Mouse (Mus musculus) heart, embryonic 16.5 days (tissue): ENCODE measurements at regions not wholly inside any gene's neighbourhood (a gene's known extent, or its start where the extent isn't known, plus 50 kb on each side); places are given as distances from the start of the nearest gene placed in this dataset.

Source experiments
- ATAC-seq: fragments of 200-750 bp; cut with Nextera tagmentation; replicated peaks from 2 replicates; pipeline ENCODE4 v1.8.0; 2017; ENCODE audit warnings: moderate number of reproducible peaks; ENCODE audit not compliant: insufficient read depth, low FRiP score; ENCODE audit errors: extremely low read depth
- H3K27ac ChIP-seq: fragments of 300-500 bp; sonication (generic); 2 replicates; pipeline ENCODE4 v1.5.1; 2014; ENCODE audit warnings: mild to moderate bottlenecking, low read length, control low read depth, moderate library complexity
- H3K27me3 ChIP-seq: fragments of 300-500 bp; sonication (generic); 2 replicates; pipeline ENCODE4 v1.6.1; 2014; ENCODE audit warnings: low read length, mixed read lengths; ENCODE audit not compliant: control insufficient read depth, insufficient read depth
- H3K36me3 ChIP-seq: fragments of 300-500 bp; sonication (generic); 2 replicates; pipeline ENCODE4 v1.6.1; 2014; ENCODE audit not compliant: control insufficient read depth, insufficient read depth
- H3K4me1 ChIP-seq: fragments of 300-500 bp; sonication (generic); 2 replicates; pipeline ENCODE4 v1.6.1; 2014; ENCODE audit warnings: low read length, mixed read lengths; ENCODE audit not compliant: control insufficient read depth, insufficient read depth
- H3K4me2 ChIP-seq: fragments of 300-500 bp; sonication (generic); 2 replicates; pipeline ENCODE4 v1.6.1; 2014; ENCODE audit warnings: low read depth, mild to moderate bottlenecking, control low read depth, low read length
- H3K4me3 ChIP-seq: fragments of 300-500 bp; sonication (generic); 2 replicates; pipeline ENCODE4 v1.5.1; 2014; ENCODE audit warnings: mild to moderate bottlenecking, control low read depth, low read length
- H3K9ac ChIP-seq: fragments of 300-500 bp; sonication (generic); 2 replicates; pipeline ENCODE4 v1.6.1; 2014; ENCODE audit warnings: low read length, control low read depth
- H3K9me3 ChIP-seq: fragments of 300-500 bp; sonication (generic); replicated peaks from 2 replicates; pipeline ENCODE4 v1.6.1; 2016; ENCODE audit warnings: low read length; ENCODE audit not compliant: control insufficient read depth
- WGBS: fragments of 180-500 bp; shearing (Covaris S2); extraction: QIAGEN DNeasy Blood & Tissue Kit; methylation state at CpG from one replicate; pipeline ENCODE4 v1.1.7; 2014; 5-methylcytosine and 5-hydroxymethylcytosine counted together

- H3K36me3 ChIP-seq = no peaks in the 10 kb centered on the region
- peak overlapping the region; percentile 56 for H3K4me2 ChIP-seq
- 10% methylated on average over 12 of the region's 12 CpGs for WGBS
- H3K27ac ChIP-seq = no peak overlapping the region
- H3K4me1 ChIP-seq = no peaks in the 10 kb centered on the region
- H3K9ac ChIP-seq = no peak overlapping the region
- ATAC-seq = no peak
- H3K4me3 ChIP-seq = peak overlapping the region; percentile 18
- H3K9me3 ChIP-seq = no peaks in the 10 kb centered on the region
- H3K27me3 ChIP-seq = no peaks in the 10 kb centered on the region
Observed at GRCm38 (mm10) chr8:109075006-109075405, 418.8 kb upstream of the Pmfbp1 start.

GRCm38 (mm10) chr8:109079223-109079622 lies 414.6 kb upstream of the Pmfbp1 start:
- no peak for ATAC-seq
- H3K4me1 ChIP-seq = no peaks in the 10 kb centered on the region
- no peak overlapping the region for H3K9ac ChIP-seq
- H3K27me3 ChIP-seq = no peaks in the 10 kb centered on the region
- H3K4me2 ChIP-seq = no peak overlapping the region
- H3K36me3 ChIP-seq = no peaks in the 10 kb centered on the region
- no peak overlapping the region for H3K27ac ChIP-seq
- H3K4me3 ChIP-seq = no peak overlapping the region
- WGBS = 61% methylated on average over 6 of the region's 6 CpGs
- peaks cover 2% of the 10 kb centered on the region; the same call in 1 of the 2 replicates for H3K9me3 ChIP-seq

GRCm38 (mm10) chr8:109081295-109081694 lies 412.5 kb upstream of the Pmfbp1 start:
- no peak overlapping the region for H3K4me3 ChIP-seq
- H3K27ac ChIP-seq = no peak overlapping the region
- H3K27me3 ChIP-seq = no peaks in the 10 kb centered on the region
- no peak for ATAC-seq
- H3K9ac ChIP-seq = no peak overlapping the region
- H3K36me3 ChIP-seq = no peaks in the 10 kb centered on the region
- 69% methylated on average over 5 of the region's 5 CpGs for WGBS
- no peaks in the 10 kb centered on the region for H3K4me1 ChIP-seq
- H3K9me3 ChIP-seq = peaks cover 2% of the 10 kb centered on the region; the same call in 1 of the 2 replicates
- H3K4me2 ChIP-seq = no peak overlapping the region

GRCm38 (mm10) chr8:109085134-109085533 lies 408.7 kb upstream of the Pmfbp1 start:
- Histone ChIP-seq H3K9me3 (peaks cover 2% of the 10 kb centered on the region; the same call in 1 of the 2 replicates), H3K4me3 (no peak overlapping the region), H3K4me1 (no peaks in the 10 kb centered on the region), H3K9ac (no peak overlapping the region), H3K27me3 (no peaks in the 10 kb centered on the region), H3K36me3 (no peaks in the 10 kb centered on the region), H3K27ac (no peak overlapping the region), H3K4me2 (no peak overlapping the region)
- 87% methylated on average over 7 of the region's 7 CpGs for WGBS
- no peak for ATAC-seq

GRCm38 (mm10) chr8:109087781-109088180 lies 406.0 kb upstream of the Pmfbp1 start:
- Histone ChIP-seq H3K9ac (no peak overlapping the region), H3K4me2 (no peak overlapping the region), H3K27me3 (no peaks in the 10 kb centered on the region), H3K36me3 (no peaks in the 10 kb centered on the region), H3K27ac (no peak overlapping the region), H3K9me3 (no peaks in the 10 kb centered on the region), H3K4me3 (no peak overlapping the region), H3K4me1 (no peaks in the 10 kb centered on the region)
- 38% methylated on average over 1 of the region's 1 CpGs for WGBS
- ATAC-seq = no peak

- Histone ChIP-seq H3K27me3 (no peaks in the 10 kb centered on the region), H3K4me3 (no peak overlapping the region), H3K9ac (no peak overlapping the region), H3K4me2 (no peak overlapping the region), H3K4me1 (peaks cover under 1% of the 10 kb centered on the region), H3K27ac (no peak overlapping the region), H3K9me3 (no peaks in the 10 kb centered on the region), H3K36me3 (no peaks in the 10 kb centered on the region)
- no peak for ATAC-seq
- 83% methylated on average over 15 of the region's 15 CpGs for WGBS
Observed at GRCm38 (mm10) chr8:109099671-109100070, 394.2 kb upstream of the Pmfbp1 start.

- Histone ChIP-seq H3K4me1 (peaks cover 14% of the 10 kb centered on the region), H3K9me3 (no peaks in the 10 kb centered on the region), H3K9ac (no peak overlapping the region), H3K27ac (no peak overlapping the region), H3K4me2 (no peak overlapping the region), H3K36me3 (no peaks in the 10 kb centered on the region), H3K27me3 (no peaks in the 10 kb centered on the region), H3K4me3 (no peak overlapping the region)
- ATAC-seq = no peak
- 92% methylated on average over 5 of the region's 5 CpGs for WGBS
Observed at GRCm38 (mm10) chr8:109101416-109101815, 392.4 kb upstream of the Pmfbp1 start.

GRCm38 (mm10) chr8:109104798-109105326 lies 389.0 kb upstream of the Pmfbp1 start:
- Histone ChIP-seq H3K27ac (peak overlapping the region; percentile 49), H3K36me3 (no peaks in the 10 kb centered on the region), H3K4me3 (peak overlapping the region; percentile 43), H3K27me3 (no peaks in the 10 kb centered on the region), H3K9ac (no peak overlapping the region; the same call in 1 of the 2 replicates), H3K4me1 (peaks cover 19% of the 10 kb centered on the region), H3K4me2 (peak overlapping the region; percentile 70), H3K9me3 (no peaks in the 10 kb centered on the region)
- WGBS = 21% methylated on average over 6 of the region's 6 CpGs
- 0 out of 2 replicates have a peak, but pooled peaks have one; percentile 41 for ATAC-seq

GRCm38 (mm10) chr8:109105693-109106092 lies 388.1 kb upstream of the Pmfbp1 start:
- Histone ChIP-seq H3K36me3 (no peaks in the 10 kb centered on the region), H3K27ac (peak overlapping the region; percentile 49)
- ATAC-seq = 0 out of 2 replicates have a peak, but pooled peaks have one; percentile 32

More at GRCm38 (mm10) chr8:109105693-109106092, 388.1 kb upstream of the Pmfbp1 start:
- peaks cover 19% of the 10 kb centered on the region for H3K4me1 ChIP-seq
- H3K27me3 ChIP-seq = no peaks in the 10 kb centered on the region
- peak overlapping the region; percentile 70 for H3K4me2 ChIP-seq
- H3K9me3 ChIP-seq = no peaks in the 10 kb centered on the region
- peak overlapping the region; percentile 43 for H3K4me3 ChIP-seq
- WGBS = 15% methylated on average over 6 of the region's 6 CpGs
- H3K9ac ChIP-seq = no peak overlapping the region; the same call in 1 of the 2 replicates
